Mouse (Mus musculus): ENCODE results near the gene Olfr1381. TPM values are rescaled to one million over a fixed set of nuclear protein-coding genes. Genes with fewer than 3 reads are reported as not detected.
"Not testable (repeated sequence)": the region's sequence is repeated elsewhere in the genome, so short reads cannot be mapped to it uniquely, and the experiment has no call there.

The Olfr1381 gene
- polyA plus RNA-seq, 1 experiment from 2014 or later, result not detected

- Histone ChIP-seq H3K4me3 (replicated peaks; ENCODE audit: low read length) (no peak overlapping the region), H3K27me3 (replicated peaks; ENCODE audit: control insufficient read depth, insufficient read depth, low read length) (no peaks in the 10 kb centered on the region), H3K9me3 (ENCODE audit: control insufficient read depth, low read length) (no peaks in the 10 kb centered on the region), H3K36me3 (ENCODE audit: control insufficient read depth, insufficient read depth) (no peaks in the 10 kb centered on the region), H3K4me1 (replicated peaks; ENCODE audit: control insufficient read depth, insufficient read depth, low read length) (no peaks in the 10 kb centered on the region), H3K27ac (ENCODE audit: low read length) (no peak overlapping the region), H3K4me2 (ENCODE audit: low read length) (no peak overlapping the region), H3K9ac (replicated peaks; ENCODE audit: low read depth, low read length) (no peak overlapping the region)
- WGBS, result 92% methylated on average over 19 of the region's 19 CpGs
- ATAC-seq, result no peak
Observed at GRCm38 (mm10) chr11:49590213-49590612, 47.0 kb downstream of the Olfr1381 start.

- not testable (repeated sequence) for H3K27me3 ChIP-seq (replicated peaks; ENCODE audit: control insufficient read depth, insufficient read depth, low read length); H3K9ac ChIP-seq (replicated peaks; ENCODE audit: low read depth, low read length); H3K36me3 ChIP-seq (ENCODE audit: control insufficient read depth, insufficient read depth); H3K4me3 ChIP-seq (replicated peaks; ENCODE audit: low read length); H3K27ac ChIP-seq (ENCODE audit: low read length); ATAC-seq; H3K4me1 ChIP-seq (replicated peaks; ENCODE audit: control insufficient read depth, insufficient read depth, low read length); H3K4me2 ChIP-seq (ENCODE audit: low read length); H3K9me3 ChIP-seq (ENCODE audit: control insufficient read depth, low read length)
- 43% methylated on average over 2 of the region's 2 CpGs for whole genome bisulfite sequencing
Observed at GRCm38 (mm10) chr11:49597149-49597548, 53.9 kb downstream of the Olfr1381 start.

Other genes with a start within 250 kb of the Olfr1381 start
- not detected in 2 replicates for gene Olfr10, start 238.7 kb upstream of the Olfr1381 start, polyA plus RNA-seq (2015; fragmentation: Nextera tagmentation; extraction: Ambion mirVana)
- not detected in 2 replicates for gene Olfr1391, start 220.7 kb upstream of the Olfr1381 start, polyA plus RNA-seq (2015; fragmentation: Nextera tagmentation; extraction: Ambion mirVana)
- gene Olfr1390, start 208.3 kb upstream of the Olfr1381 start, polyA plus RNA-seq (2015; fragmentation: Nextera tagmentation; extraction: Ambion mirVana), result not detected in 2 replicates
- not detected in 2 replicates for gene Olfr1389, start 120.4 kb upstream of the Olfr1381 start, polyA plus RNA-seq (2015; fragmentation: Nextera tagmentation; extraction: Ambion mirVana)
- not detected in 2 replicates for gene Olfr1388, start 106.8 kb upstream of the Olfr1381 start, polyA plus RNA-seq (2015; fragmentation: Nextera tagmentation; extraction: Ambion mirVana)
- not detected in 2 replicates for gene Olfr1387, start 88.1 kb upstream of the Olfr1381 start, polyA plus RNA-seq (2015; fragmentation: Nextera tagmentation; extraction: Ambion mirVana)
- not detected in 2 replicates for gene Olfr1386, start 78.4 kb upstream of the Olfr1381 start, polyA plus RNA-seq (2015; fragmentation: Nextera tagmentation; extraction: Ambion mirVana)
- gene Olfr1385, start 54.4 kb upstream of the Olfr1381 start, polyA plus RNA-seq (2015; fragmentation: Nextera tagmentation; extraction: Ambion mirVana), result not detected in 2 replicates
- gene Olfr1384, start 36.7 kb upstream of the Olfr1381 start, polyA plus RNA-seq (2015; fragmentation: Nextera tagmentation; extraction: Ambion mirVana), result not detected in 2 replicates
- not detected in 2 replicates for gene Olfr1383, start 23.8 kb upstream of the Olfr1381 start, polyA plus RNA-seq (2015; fragmentation: Nextera tagmentation; extraction: Ambion mirVana)
- gene Olfr1382, start 15.2 kb upstream of the Olfr1381 start, polyA plus RNA-seq (2015; fragmentation: Nextera tagmentation; extraction: Ambion mirVana), result not detected in 2 replicates
- not detected in 2 replicates for gene Olfr1380, start 13.4 kb downstream of the Olfr1381 start, polyA plus RNA-seq (2015; fragmentation: Nextera tagmentation; extraction: Ambion mirVana)
- 1.4 and 1.7 TPM in 2 replicates for gene Flt4, start 65.8 kb downstream of the Olfr1381 start, polyA plus RNA-seq (2015; fragmentation: Nextera tagmentation; extraction: Ambion mirVana)
- gene Scgb3a1, start 120.2 kb downstream of the Olfr1381 start, polyA plus RNA-seq (2015; fragmentation: Nextera tagmentation; extraction: Ambion mirVana), result not detected in 2 replicates
- gene Cnot6, start 169.3 kb downstream of the Olfr1381 start, polyA plus RNA-seq (2015; fragmentation: Nextera tagmentation; extraction: Ambion mirVana), result 55.1 and 68.1 TPM in 2 replicates

Measured in forebrain, embryonic 16.5 days (tissue).